Mouse (Mus musculus) layer of hippocampus, adult 9-11 months (tissue): ENCODE measurements around the gene Comp.

ENCODE experiments used
- DNase-seq: peaks from one replicate; pipeline ENCODE4 v3.0.0; 2022

Gene Comp

GRCm38 (mm10) chr8:70373397-70374317 lies at the start of gene Comp:
Gene Comp, plus strand, starts transcription at chr8:70373558.
- DNase-seq: no peak

- no peak for DNase-seq
Observed at GRCm38 (mm10) chr8:70323716-70324115, 49.6 kb upstream of the Comp start.

GRCm38 (mm10) chr8:70327512-70327911 lies 45.8 kb upstream of the Comp start:
- no peak for DNase-seq

- DNase-seq: no peak
Observed at GRCm38 (mm10) chr8:70329124-70329834, 44.1 kb upstream of the Comp start, which contains the start of gene Gdf1. Gene Gdf1, plus strand, starts transcription at chr8:70329817.

DNA sequence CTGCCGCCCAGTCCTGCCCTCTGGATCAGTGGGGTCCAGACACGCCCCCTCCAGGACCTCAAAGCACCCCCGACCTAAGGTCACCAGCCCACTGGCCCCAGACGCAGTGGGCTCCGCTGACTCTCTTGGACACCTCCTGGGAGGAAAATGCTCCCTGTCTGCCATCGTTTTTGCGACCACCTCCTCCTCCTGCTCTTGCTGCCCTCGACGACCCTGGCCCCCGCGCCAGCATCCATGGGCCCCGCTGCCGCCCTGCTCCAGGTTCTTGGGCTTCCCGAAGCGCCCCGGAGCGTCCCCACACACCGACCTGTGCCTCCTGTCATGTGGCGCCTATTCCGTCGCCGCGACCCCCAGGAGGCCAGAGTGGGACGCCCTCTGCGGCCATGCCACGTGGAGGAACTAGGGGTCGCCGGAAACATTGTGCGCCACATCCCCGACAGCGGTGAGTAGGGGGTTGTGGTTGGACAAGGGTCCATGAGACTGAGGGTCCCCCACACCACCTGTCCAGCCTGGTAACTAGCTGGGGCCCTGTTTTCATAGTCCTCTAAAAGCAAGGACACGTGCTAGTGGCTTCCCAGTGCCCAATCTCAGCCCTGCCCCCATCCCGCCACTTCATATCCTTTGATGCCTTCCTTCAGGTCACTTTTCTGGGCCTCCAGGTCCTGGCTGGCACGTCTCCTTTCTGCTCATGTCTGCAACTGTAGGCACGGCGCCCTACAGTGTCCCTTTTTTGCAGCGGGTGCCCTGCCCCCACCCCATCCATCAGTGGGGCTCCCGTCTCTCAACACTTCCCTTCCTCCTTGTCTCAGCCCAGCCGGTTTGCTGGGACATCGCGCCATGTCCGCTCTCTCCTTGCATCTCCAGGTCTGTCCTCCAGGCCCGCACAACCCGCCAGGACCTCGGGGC lies 43.3 kb upstream of the Comp start:
- no peak for DNase-seq

DNA sequence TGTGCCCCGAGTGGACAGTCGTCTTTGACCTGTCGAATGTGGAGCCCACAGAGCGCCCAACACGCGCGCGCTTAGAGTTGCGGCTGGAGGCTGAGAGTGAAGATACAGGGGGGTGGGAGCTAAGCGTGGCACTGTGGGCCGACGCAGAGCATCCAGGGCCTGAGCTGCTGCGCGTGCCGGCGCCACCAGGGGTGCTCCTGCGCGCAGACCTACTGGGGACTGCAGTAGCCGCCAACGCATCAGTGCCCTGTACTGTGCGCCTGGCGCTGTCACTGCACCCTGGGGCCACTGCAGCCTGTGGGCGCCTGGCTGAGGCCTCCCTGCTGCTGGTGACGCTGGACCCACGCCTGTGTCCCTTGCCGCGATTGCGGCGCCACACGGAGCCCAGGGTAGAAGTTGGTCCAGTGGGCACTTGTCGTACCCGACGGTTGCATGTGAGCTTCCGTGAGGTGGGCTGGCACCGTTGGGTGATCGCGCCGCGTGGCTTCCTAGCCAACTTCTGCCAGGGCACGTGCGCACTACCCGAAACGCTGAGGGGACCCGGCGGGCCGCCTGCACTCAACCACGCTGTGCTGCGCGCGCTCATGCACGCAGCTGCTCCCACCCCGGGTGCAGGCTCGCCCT lies 42.5 kb upstream of the Comp start:
- DNase-seq: peak; percentile 66

GRCm38 (mm10) chr8:70331526-70331925 lies 41.8 kb upstream of the Comp start:
- no peak for DNase-seq

- DNase-seq: peak; percentile 69
Observed at GRCm38 (mm10) chr8:70332070-70332877, 41.1 kb upstream of the Comp start.

GRCm38 (mm10) chr8:70332878-70333202 lies 40.5 kb upstream of the Comp start:
- no peak for DNase-seq

DNA sequence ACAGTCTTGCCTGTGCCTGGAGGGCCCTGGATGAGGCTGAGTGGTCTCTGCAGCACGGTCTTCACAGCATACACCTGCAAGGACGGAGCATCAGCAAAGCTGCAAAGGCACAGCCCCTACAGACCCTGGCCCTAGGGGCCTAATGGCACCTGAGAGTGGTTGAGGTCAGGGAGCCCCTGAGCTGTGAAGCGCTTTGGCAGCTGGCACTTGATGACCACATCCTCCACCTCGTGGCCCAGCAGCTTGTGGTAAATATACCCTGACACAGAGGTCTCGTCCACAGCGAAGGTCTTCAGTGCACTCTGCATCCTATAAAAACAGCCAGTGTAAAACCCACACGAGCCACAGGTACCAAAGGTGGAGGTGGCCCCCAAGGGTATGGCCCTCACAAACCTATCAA lies 34.4 kb upstream of the Comp start:
- DNase-seq: no peak

DNA sequence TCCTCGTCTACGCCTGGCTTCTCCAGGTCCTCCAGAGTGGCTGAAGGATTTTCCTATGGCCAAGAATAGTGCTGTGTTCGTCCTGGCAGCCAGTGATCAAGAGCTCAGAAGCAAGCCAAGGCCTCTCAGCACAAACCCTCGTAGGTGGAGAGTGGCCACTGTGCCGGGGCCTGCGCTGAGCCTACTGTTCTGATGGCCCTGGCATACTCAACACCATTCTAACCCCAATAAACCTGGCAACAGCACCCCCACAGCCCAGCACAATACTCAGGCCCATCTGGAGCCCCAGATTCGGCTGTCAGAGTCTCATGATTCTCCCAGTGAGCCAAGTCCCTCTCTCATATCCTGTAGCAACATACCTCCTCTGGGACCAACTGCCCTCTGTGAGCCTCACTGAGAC lies 32.7 kb upstream of the Comp start:
- peak; percentile 56 for DNase-seq

DNA sequence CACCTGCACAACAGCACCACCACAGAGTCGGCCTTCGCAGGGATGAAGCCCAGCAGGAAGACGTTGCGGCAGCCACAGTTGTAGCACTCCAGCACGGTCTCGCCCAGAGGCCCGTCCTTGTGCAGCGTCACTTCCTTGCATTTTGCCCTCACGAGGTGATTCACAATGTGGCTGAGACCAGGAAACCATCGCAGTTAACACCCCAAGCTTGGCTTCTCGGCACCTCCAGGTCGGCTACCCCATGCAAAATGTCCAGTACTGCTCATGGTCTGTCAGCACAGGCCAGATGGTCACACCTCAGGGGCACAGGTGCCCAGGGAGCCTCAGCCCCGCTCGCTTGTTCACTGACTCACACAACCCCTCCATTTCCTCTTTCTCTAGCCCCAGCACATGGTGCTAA lies 31.4 kb upstream of the Comp start:
- no peak for DNase-seq

GRCm38 (mm10) chr8:70343076-70343475 lies 30.3 kb upstream of the Comp start:
- DNase-seq: no peak

DNA sequence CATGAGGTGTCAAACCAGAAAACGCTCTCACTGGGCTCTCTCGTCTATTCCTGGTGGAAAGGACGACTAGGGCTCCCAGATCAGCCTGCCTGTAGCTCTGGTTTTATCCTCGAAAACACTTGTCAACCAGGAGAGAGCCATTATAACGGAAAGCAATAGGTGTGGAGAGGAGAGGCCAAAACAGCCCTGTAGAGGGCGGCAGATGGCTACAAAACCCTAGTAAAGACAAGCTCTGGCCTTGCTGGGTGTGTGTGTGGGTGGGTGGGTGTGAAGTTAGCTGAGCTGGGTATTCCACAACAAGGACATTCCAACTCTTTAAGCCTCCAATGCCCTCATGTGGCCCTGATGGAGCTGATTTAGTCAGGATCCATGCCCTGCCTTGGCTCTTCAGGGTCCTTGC lies 29.7 kb upstream of the Comp start:
- DNase-seq: peak; percentile 48

DNA sequence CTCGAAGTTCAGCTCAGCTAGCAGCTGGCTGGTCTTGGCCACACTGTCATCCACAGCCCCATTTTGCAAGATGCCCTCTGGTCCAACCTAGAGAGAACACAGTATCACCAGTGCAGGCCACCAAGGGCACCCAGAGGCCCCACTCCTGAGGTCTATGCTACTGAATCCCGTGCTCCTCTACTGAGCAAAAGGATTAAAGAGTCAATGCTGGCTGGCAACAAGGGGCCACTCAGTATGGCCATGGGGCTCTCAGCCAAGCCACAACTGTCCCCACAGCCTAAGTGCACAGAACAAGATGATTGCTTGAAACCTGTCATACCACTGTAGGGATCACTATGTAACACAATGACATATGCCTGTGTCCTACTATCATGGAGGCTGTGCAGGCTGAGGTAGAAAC lies 29.1 kb upstream of the Comp start:
- DNase-seq: no peak

DNA sequence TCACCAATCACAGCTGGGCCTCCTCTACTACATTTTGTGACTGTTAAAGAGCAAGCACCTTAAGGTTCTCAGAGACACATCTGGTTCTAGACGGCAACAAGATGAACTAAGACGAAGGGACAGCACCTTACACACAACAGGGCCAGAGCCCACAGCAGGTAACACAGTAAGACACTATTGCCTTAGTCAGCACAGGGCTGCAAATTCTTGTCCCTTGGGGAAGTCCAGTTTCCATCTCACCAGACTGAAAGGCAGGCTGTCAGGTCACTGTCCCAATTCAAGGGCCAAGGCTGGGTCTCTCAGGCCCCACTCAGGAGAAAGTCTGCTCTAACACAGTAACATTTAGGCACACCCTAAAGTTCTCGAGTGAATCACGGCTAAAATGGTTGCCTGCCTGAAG lies 25.9 kb upstream of the Comp start:
- no peak for DNase-seq

- DNase-seq: no peak
Observed at GRCm38 (mm10) chr8:70347860-70348420, 25.4 kb upstream of the Comp start.

DNA sequence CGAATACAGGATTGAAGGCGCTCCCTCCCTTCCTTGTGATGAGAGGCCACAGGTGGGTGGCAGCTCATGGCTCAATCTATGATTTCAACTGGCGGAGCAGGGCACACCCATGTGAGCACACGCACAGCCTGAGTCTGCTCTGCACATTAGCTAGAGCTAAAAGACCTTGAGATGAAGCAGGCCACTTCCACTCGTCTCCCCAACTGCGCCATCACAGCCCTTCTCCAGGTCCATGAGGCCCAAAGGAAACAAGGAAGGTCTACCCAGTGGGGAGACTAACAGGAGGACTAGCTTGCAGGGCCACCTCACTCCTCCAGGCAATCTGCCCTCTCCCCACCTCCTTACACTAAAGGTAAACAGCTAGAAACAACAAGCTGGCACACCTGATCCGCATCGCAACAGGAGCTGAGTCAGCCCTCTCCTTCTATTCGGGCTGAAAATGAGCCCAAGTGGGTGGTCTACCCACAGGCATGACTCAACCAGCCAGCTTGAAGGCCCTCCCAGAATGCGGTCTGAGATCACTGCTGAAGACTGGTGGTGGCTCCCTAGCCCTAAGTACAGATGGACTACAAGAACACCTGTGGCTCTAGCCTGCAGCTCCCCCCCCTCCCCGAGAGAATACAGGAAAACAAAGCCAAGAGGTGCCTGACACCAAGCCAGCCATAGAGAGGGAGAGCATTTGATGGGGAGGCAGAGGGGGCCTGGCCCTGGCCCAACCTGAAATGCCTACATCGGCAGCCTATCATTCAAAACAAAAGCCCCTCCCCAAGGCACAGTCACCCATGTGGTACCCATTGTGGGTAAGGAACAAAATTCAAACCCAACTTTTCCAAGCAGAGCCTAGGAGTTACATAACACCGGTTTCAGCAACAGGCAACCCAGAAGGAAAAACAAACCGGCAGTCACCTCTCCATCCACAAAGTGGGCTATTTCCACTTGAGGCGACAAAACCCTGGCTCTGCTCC lies 22.0 kb upstream of the Comp start:
- DNase-seq: peak; percentile 52

DNA sequence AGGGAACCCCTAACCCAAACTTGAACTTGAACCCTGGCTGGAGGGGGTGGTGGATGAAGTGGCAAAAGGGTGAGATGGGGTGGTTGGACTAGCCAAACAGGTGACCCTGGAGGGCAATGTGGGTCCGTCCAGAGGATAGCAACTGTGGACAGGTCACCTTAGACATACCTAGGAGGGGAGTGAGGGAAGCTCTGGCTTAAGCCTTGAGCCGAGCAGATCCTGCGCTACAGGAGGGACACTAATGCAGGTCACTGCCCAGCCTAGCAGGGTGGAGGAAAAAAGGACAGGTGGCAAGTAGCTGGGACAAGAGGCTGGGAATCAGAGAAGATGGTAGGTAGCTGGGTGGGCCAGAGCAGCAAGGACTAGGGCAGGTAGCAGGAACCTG lies 21.4 kb upstream of the Comp start:
- DNase-seq: no peak

GRCm38 (mm10) chr8:70352657-70353151 lies 20.7 kb upstream of the Comp start:
- DNase-seq: no peak
